Mouse (Mus musculus): ENCODE measurements around the gene Chst10.

- TF ChIP-seq CTCF (IDR thresholded peaks at IDR 0.05; ENCODE audit: borderline replicate concordance, insufficient read depth, low read depth, low read length), result peak; percentile 67
- no peak for TF ChIP-seq POLR2A (IDR thresholded peaks at IDR 0.05; ENCODE audit: borderline replicate concordance, insufficient read depth, low read length)
These were observed 36.7 kb upstream of the Chst10 start for GRCm38 (mm10) chr1:38934668-38935067.
